Mouse (Mus musculus) megakaryocyte, embryonic 14.5 days (primary cell): ENCODE results near the gene Cldn4. TPM values are rescaled to one million over a fixed set of nuclear protein-coding genes. Genes with fewer than 3 reads are reported as not detected.

Source experiments
- H3K27me3 ChIP-seq: replicated peaks from 2 replicates; pipeline ENCODE3; 2012; ENCODE audit warnings: inconsistent platforms
- H3K36me3 ChIP-seq: replicated peaks from 2 replicates; pipeline ENCODE3; 2012; ENCODE audit warnings: low read length, inconsistent platforms, mixed read lengths
- H3K4me1 ChIP-seq: 2 replicates; pipeline ENCODE4 v1.6.1; 2012; ENCODE audit warnings: inconsistent platforms
- H3K4me3 ChIP-seq: replicated peaks from 2 replicates; pipeline ENCODE3; 2012; ENCODE audit warnings: moderate library complexity, mild to moderate bottlenecking, inconsistent platforms
- H3K9me3 ChIP-seq: 2 replicates; pipeline ENCODE4 v1.6.1; 2012; ENCODE audit warnings: inconsistent platforms
- FLI1 ChIP-seq: IDR thresholded peaks from 2 replicates; pipeline ENCODE4 v1.6.1; 2012; ENCODE audit warnings: low read length, inconsistent platforms, mixed read lengths
- GATA1 ChIP-seq: IDR thresholded peaks from 3 replicates; pipeline ENCODE4 v1.6.1; 2012; ENCODE audit warnings: mixed read lengths, low read length, inconsistent platforms, borderline replicate concordance
- polyA plus RNA-seq: library from polyadenylated mRNA; stranded (reverse); fragments of >175 nt; gene quantifications from 2 replicates; pipeline ENCODE4 v1.2.3, GENCODE M21; 2012; ENCODE audit warnings: low replicate concordance; ENCODE audit not compliant: insufficient read depth

Gene Cldn4
- polyA plus RNA-seq, 1 experiment, result not detected

DNA sequence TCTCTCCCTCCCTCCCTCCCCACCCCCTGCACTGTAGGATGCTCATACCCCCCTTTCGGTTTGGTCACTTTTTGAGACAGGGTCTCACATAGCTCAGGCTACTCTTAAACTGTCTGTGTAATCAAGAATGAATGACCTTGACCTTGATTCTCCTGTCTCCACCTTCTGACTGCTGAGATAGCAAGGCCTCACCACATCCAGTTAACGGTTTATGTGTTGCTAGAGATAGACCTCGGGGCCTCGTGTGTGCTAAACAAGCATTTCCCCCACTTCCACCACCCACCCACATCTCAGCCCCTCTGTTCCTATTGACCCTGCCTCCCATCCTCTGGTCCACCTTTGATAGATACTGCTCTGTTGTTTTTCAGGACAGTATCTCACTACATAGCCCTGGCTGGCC, 31.1 kb upstream of the Cldn4 start:
- no peak for TF ChIP-seq FLI1
- no peak for TF ChIP-seq GATA1
- H3K27me3 ChIP-seq, result peaks cover 8% of the 10 kb centered on the region
- H3K4me3 ChIP-seq, result no peak overlapping the region
- peaks cover 47% of the 10 kb centered on the region for H3K4me1 ChIP-seq
- H3K36me3 ChIP-seq, result no peaks in the 10 kb centered on the region
- H3K9me3 ChIP-seq, result no peaks in the 10 kb centered on the region

- Histone ChIP-seq H3K4me3 (no peak overlapping the region), H3K4me1 (peaks cover 54% of the 10 kb centered on the region), H3K9me3 (no peaks in the 10 kb centered on the region), H3K36me3 (no peaks in the 10 kb centered on the region), H3K27me3 (peaks cover 8% of the 10 kb centered on the region)
- TF ChIP-seq GATA1, result no peak
- TF ChIP-seq FLI1, result no peak
Measured at GRCm38 (mm10) chr5:134976577-134977250, 30.0 kb upstream of the Cldn4 start.

- Histone ChIP-seq H3K4me3 (no peak overlapping the region), H3K4me1 (peaks cover 48% of the 10 kb centered on the region)
Measured at GRCm38 (mm10) chr5:134976164-134976563, 29.4 kb upstream of the Cldn4 start.

GRCm38 (mm10) chr5:134974921-134975320, 28.2 kb upstream of the Cldn4 start:
- Histone ChIP-seq H3K4me1 (peaks cover 46% of the 10 kb centered on the region), H3K36me3 (no peaks in the 10 kb centered on the region), H3K4me3 (no peak overlapping the region), H3K9me3 (no peaks in the 10 kb centered on the region), H3K27me3 (peaks cover 10% of the 10 kb centered on the region)
- no peak for TF ChIP-seq FLI1
- TF ChIP-seq GATA1, result no peak

More at GRCm38 (mm10) chr5:134976164-134976563, 29.4 kb upstream of the Cldn4 start:
- Histone ChIP-seq H3K27me3 (peaks cover 7% of the 10 kb centered on the region), H3K36me3 (no peaks in the 10 kb centered on the region), H3K9me3 (no peaks in the 10 kb centered on the region)
- TF ChIP-seq GATA1, result no peak
- no peak for TF ChIP-seq FLI1

- no peaks in the 10 kb centered on the region for H3K9me3 ChIP-seq
- TF ChIP-seq FLI1, result no peak
- TF ChIP-seq GATA1, result no peak
- peaks cover 11% of the 10 kb centered on the region for H3K27me3 ChIP-seq
- no peaks in the 10 kb centered on the region for H3K36me3 ChIP-seq
- H3K4me3 ChIP-seq, result peak overlapping the region; percentile 81
- H3K4me1 ChIP-seq, result peaks cover 46% of the 10 kb centered on the region
Measured at GRCm38 (mm10) chr5:134974294-134974693, 27.6 kb upstream of the Cldn4 start.

DNA sequence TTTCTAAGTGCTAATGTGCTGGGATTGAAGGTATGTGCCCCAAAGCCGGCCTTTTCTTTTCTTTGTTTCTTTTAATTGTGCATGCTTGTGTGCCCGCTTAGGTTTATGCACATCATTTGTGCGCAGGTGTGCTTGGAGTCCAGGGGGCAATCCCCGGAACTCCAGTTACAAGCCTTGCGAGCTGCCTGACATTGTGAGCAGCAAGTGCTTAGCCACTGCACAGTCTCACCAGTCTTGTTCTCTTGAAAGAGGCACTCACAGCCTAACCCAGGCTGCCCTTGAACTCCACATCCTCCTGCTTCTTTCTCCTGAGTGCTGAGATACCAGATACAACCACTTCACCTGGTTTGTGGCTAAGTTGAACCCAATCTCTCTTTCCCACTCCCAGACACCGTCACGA, 26.8 kb upstream of the Cldn4 start:
- no peaks in the 10 kb centered on the region for H3K9me3 ChIP-seq
- no peaks in the 10 kb centered on the region for H3K36me3 ChIP-seq
- TF ChIP-seq GATA1 (no peak), FLI1 (no peak)
- H3K27me3 ChIP-seq, result peaks cover 11% of the 10 kb centered on the region
- no peak overlapping the region for H3K4me3 ChIP-seq
- peaks cover 46% of the 10 kb centered on the region for H3K4me1 ChIP-seq

DNA sequence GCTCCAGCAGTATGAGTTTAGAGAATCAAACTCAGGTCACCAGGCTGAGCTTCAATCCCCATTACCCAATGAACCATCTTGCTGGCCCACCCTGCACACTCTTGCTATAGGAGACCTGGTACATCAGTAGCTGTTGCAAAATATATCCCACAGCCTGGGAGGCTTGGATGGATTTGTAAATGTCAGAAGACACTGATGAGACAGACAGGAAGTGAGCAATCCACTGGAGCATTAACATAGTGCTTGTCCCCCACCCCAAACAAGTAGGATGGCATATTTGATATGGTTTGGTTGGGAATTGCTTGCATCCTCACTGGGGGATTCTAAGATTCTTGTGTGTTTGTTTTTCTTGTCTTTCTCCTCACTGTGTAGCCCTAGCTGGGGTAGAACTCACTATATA, 26.3 kb upstream of the Cldn4 start:
- H3K36me3 ChIP-seq, result no peaks in the 10 kb centered on the region
- TF ChIP-seq FLI1, result no peak
- TF ChIP-seq GATA1, result no peak
- H3K4me1 ChIP-seq, result peaks cover 46% of the 10 kb centered on the region
- H3K9me3 ChIP-seq, result no peaks in the 10 kb centered on the region
- peaks cover 12% of the 10 kb centered on the region for H3K27me3 ChIP-seq
- H3K4me3 ChIP-seq, result no peak overlapping the region

- peaks cover 24% of the 10 kb centered on the region for H3K27me3 ChIP-seq
- H3K36me3 ChIP-seq, result no peaks in the 10 kb centered on the region
- TF ChIP-seq FLI1 (no peak), GATA1 (no peak)
Measured at GRCm38 (mm10) chr5:134970671-134971070, 23.9 kb upstream of the Cldn4 start.

DNA sequence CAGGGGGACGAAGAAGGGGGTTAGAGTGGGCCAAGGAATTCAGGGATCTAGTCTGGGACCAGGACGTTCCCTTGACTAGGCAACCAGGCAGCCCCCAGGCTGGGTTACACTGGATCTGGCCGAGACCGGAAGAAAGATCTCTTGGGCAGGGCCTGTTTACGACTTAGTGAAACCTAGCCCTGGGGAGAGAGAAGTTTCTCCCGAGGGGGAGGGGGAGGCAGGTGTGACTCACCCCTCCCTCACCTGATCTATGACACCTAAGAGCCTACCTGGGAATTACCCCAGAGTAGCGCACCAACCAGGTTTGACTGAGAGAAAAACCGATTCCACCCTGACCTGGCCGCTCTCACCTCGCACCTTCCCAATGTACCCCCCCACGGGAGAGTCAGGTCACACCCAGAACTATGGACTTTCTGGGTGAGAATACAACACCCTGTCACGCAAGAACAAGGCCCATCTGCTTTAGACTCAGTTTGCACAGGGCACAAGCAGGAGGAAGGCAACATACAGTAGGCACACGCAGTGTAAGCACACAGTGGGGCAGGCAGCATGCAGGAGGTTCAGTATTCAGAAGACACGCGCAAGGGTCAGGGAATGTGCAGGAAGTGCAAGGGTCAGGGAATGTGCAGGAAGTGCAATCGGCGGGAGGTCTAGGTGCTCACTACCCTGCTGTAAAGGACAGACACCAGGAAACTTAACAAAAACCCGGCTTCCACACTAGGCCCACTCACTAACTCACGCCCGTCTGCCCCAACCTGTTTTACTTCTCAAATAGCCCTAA, 20.6 kb upstream of the Cldn4 start:
- Histone ChIP-seq H3K4me3 (peak overlapping the region; percentile 50), H3K36me3 (no peaks in the 10 kb centered on the region), H3K4me1 (peaks cover 36% of the 10 kb centered on the region), H3K27me3 (peaks cover 24% of the 10 kb centered on the region), H3K9me3 (no peaks in the 10 kb centered on the region)
- TF ChIP-seq GATA1, result no peak
- no peak for TF ChIP-seq FLI1

More at GRCm38 (mm10) chr5:134970671-134971070, 23.9 kb upstream of the Cldn4 start:
- no peaks in the 10 kb centered on the region for H3K9me3 ChIP-seq
- no peak overlapping the region for H3K4me3 ChIP-seq
- H3K4me1 ChIP-seq, result peaks cover 41% of the 10 kb centered on the region

GRCm38 (mm10) chr5:134965852-134966821, 19.4 kb upstream of the Cldn4 start:
- H3K36me3 ChIP-seq, result no peaks in the 10 kb centered on the region
- H3K4me1 ChIP-seq, result peaks cover 42% of the 10 kb centered on the region
- H3K4me3 ChIP-seq, result peak overlapping the region; percentile 90
- H3K9me3 ChIP-seq, result no peaks in the 10 kb centered on the region
- TF ChIP-seq GATA1 (no peak), FLI1 (no peak)
- H3K27me3 ChIP-seq, result peaks cover 24% of the 10 kb centered on the region
